Mouse (Mus musculus): ENCODE data around the gene Hspb8. TPM values are rescaled to one million over a fixed set of nuclear protein-coding genes. Genes with fewer than 3 reads are reported as not detected.

Gene Hspb8
- total RNA-seq (2012; rRNA removed) = not detected in 2 replicates
- not detected in 2 replicates for total RNA-seq (2014; rRNA removed)
- not detected in 2 replicates for polyA plus RNA-seq (2012; ENCODE audit: insufficient read length, low read depth)

DNA sequence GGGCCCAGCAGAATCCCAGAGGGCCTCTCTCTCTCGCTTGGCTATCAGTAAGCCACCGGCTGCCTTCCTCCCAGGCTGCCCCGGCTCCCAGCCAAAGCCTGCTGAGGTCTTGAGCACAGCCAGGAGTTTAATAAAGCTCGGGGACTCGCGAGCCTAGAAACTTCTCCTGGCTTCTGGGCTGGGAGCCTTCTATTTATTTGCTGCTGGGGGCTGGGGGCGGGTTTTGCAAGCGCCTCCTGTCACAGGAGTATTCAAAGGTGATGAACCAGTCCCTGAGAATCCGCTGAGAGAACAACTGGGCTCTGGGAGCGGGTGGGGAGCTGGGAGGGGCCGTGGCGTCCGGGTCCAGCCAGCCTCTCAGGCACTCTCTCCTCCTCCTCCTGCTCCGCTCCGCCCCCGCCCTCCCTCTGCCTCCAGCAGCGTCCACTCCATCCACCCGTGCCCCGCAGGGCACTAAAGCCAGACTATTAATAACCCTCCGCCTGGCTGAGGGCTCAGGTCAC lies at the start of gene Hspb8:
Gene Hspb8, minus strand, starts transcription at position 166 of the 503 bp plus-strand sequence.
- Histone ChIP-seq H3K36me3 (replicated peaks in 1 of 2; ENCODE audit: control insufficient read depth in 1 of 2, insufficient read depth in 1 of 2, low read length in 1 of 2) (no peaks in the 10 kb centered on the region), H3K79me2 (replicated peaks; ENCODE audit: control insufficient read depth, extremely low read depth, insufficient read depth, poor library complexity, severe bottlenecking) (no peaks in the 10 kb centered on the region), H3K4me2 (ENCODE audit: insufficient read depth, low read depth, poor library complexity, severe bottlenecking) (no peak within 1 kb of the TSS), H3K4me1 (ENCODE audit: control insufficient read depth in 1 of 2, insufficient read depth in 2 of 2) (no peaks in the 10 kb centered on the region), H3K9ac (ENCODE audit: insufficient read depth, low read depth) (no peak within 1 kb of the TSS), H3K9me3 (replicated peaks; ENCODE audit: low read length) (peaks cover 88% of the 10 kb centered on the region), H3K4me3 (replicated peaks in 1 of 3; ENCODE audit: low read depth in 2 of 3, low read length in 2 of 3, poor library complexity in 1 of 3) (no peak within 1 kb of the TSS), H3K27ac (ENCODE audit: insufficient read depth, low read depth) (no peak within 1 kb of the TSS), H3K27me3 (replicated peaks) (no peaks in the 10 kb centered on the region)
- dilution Hi-C loops (cut with MboI; ENCODE audit: extremely low pct_ligation_motif_present, extremely low pct_unique_long_range_greater_than_20kb, low sequenced_read_pairs) = no loop called here
- no peak for TF ChIP-seq EP300 (IDR thresholded peaks at IDR 0.05; ENCODE audit: low read length)
- TF ChIP-seq KAT2A (IDR thresholded peaks at IDR 0.05; ENCODE audit: insufficient replicate concordance, low read length) = no peak
- no peak for TF ChIP-seq ETS1 (conservative IDR thresholded peaks at IDR 0.05; ENCODE audit: low read depth, low read length)
- no peak for TF ChIP-seq POLR2A (IDR thresholded peaks at IDR 0.05; ENCODE audit: low read depth, low read length)
- in situ Hi-C loops (cut with MboI; ENCODE audit: low pct_ligation_motif_present, low pct_unique_long_range_greater_than_20kb, low sequenced_read_pairs) = no loop called here
- no peak for DNase-seq (ENCODE audit: extremely low read depth)

GRCm38 (mm10) chr5:116461354-116462042 lies 38.8 kb upstream of the Hspb8 start:
- Histone ChIP-seq H3K36me3 (replicated peaks in 1 of 2; ENCODE audit: control insufficient read depth in 1 of 2, insufficient read depth in 1 of 2, low read length in 1 of 2) (no peaks in the 10 kb centered on the region), H3K4me1 (ENCODE audit: control insufficient read depth in 1 of 2, insufficient read depth in 2 of 2) (no peaks in the 10 kb centered on the region), H3K4me3 (replicated peaks in 1 of 3; ENCODE audit: low read depth in 2 of 3, low read length in 2 of 3, poor library complexity in 1 of 3) (no peak overlapping the region), H3K27me3 (replicated peaks) (no peaks in the 10 kb centered on the region), H3K27ac (ENCODE audit: insufficient read depth, low read depth) (no peak overlapping the region), H3K4me2 (ENCODE audit: insufficient read depth, low read depth, poor library complexity, severe bottlenecking) (no peak overlapping the region), H3K79me2 (replicated peaks; ENCODE audit: control insufficient read depth, extremely low read depth, insufficient read depth, poor library complexity, severe bottlenecking) (no peaks in the 10 kb centered on the region), H3K9ac (ENCODE audit: insufficient read depth, low read depth) (no peak overlapping the region), H3K9me3 (replicated peaks; ENCODE audit: low read length) (peaks cover 83% of the 10 kb centered on the region)
- in situ Hi-C loops (cut with MboI; ENCODE audit: low pct_ligation_motif_present, low pct_unique_long_range_greater_than_20kb, low sequenced_read_pairs) = no loop called here
- dilution Hi-C loops (cut with MboI; ENCODE audit: extremely low pct_ligation_motif_present, extremely low pct_unique_long_range_greater_than_20kb, low sequenced_read_pairs) = no loop called here
- DNase-seq (ENCODE audit: extremely low read depth) = no peak
- TF ChIP-seq HCFC1 (IDR thresholded peaks at IDR 0.05; ENCODE audit: low read depth, low read length) = no peak
- no peak for TF ChIP-seq KAT2A (IDR thresholded peaks at IDR 0.05; ENCODE audit: insufficient replicate concordance, low read length)
- TF ChIP-seq POLR2A (IDR thresholded peaks at IDR 0.05; ENCODE audit: low read depth, low read length) = no peak

- Histone ChIP-seq H3K4me3 (replicated peaks in 1 of 3; ENCODE audit: low read depth in 2 of 3, low read length in 2 of 3, poor library complexity in 1 of 3) (no peak overlapping the region), H3K9ac (ENCODE audit: insufficient read depth, low read depth) (no peak overlapping the region), H3K27me3 (replicated peaks) (no peaks in the 10 kb centered on the region), H3K4me2 (ENCODE audit: insufficient read depth, low read depth, poor library complexity, severe bottlenecking) (no peak overlapping the region), H3K27ac (ENCODE audit: insufficient read depth, low read depth) (no peak overlapping the region), H3K4me1 (ENCODE audit: control insufficient read depth in 1 of 2, insufficient read depth in 2 of 2) (no peaks in the 10 kb centered on the region), H3K9me3 (replicated peaks; ENCODE audit: low read length) (peaks cover 81% of the 10 kb centered on the region), H3K79me2 (replicated peaks; ENCODE audit: control insufficient read depth, extremely low read depth, insufficient read depth, poor library complexity, severe bottlenecking) (no peaks in the 10 kb centered on the region), H3K36me3 (replicated peaks in 1 of 2; ENCODE audit: control insufficient read depth in 1 of 2, insufficient read depth in 1 of 2, low read length in 1 of 2) (no peaks in the 10 kb centered on the region)
- no peak for TF ChIP-seq TCF12 (IDR thresholded peaks at IDR 0.05; ENCODE audit: low read depth, low read length)
- TF ChIP-seq E2F4 (IDR thresholded peaks at IDR 0.05; ENCODE audit: insufficient replicate concordance, low read depth, low read length) = no peak
- TF ChIP-seq MXI1 (IDR thresholded peaks at IDR 0.05; ENCODE audit: low read depth, low read length) = no peak
- no peak for TF ChIP-seq JUND (conservative IDR thresholded peaks at IDR 0.05; ENCODE audit: low read depth, low read length)
- TF ChIP-seq POLR2A (IDR thresholded peaks at IDR 0.05; ENCODE audit: low read depth, low read length) = no peak
- TF ChIP-seq RAD21 (IDR thresholded peaks at IDR 0.05; ENCODE audit: low read depth, low read length) = no peak
- TF ChIP-seq JUN (IDR thresholded peaks at IDR 0.05; ENCODE audit: insufficient read depth, low read depth, low read length) = no peak
- TF ChIP-seq EP300 (IDR thresholded peaks at IDR 0.05; ENCODE audit: low read length) = no peak
- no peak for TF ChIP-seq UBTF (IDR thresholded peaks at IDR 0.05; ENCODE audit: low read depth, low read length)
- TF ChIP-seq GABPA (IDR thresholded peaks at IDR 0.05; ENCODE audit: insufficient replicate concordance, low read depth, low read length) = no peak
- no peak for TF ChIP-seq IRF4 (IDR thresholded peaks at IDR 0.05; ENCODE audit: low read depth, low read length)
- no peak for TF ChIP-seq MAX (IDR thresholded peaks at IDR 0.05; ENCODE audit: low read length)
- no peak for TF ChIP-seq NELFE (IDR thresholded peaks at IDR 0.05; ENCODE audit: low read depth, low read length)
- no peak for TF ChIP-seq ELF1 (IDR thresholded peaks at IDR 0.05; ENCODE audit: low read depth, low read length)
- DNase-seq (ENCODE audit: extremely low read depth) = no peak
- in situ Hi-C loops (cut with MboI; ENCODE audit: low pct_ligation_motif_present, low pct_unique_long_range_greater_than_20kb, low sequenced_read_pairs) (no loop called here), dilution Hi-C loops (cut with MboI; ENCODE audit: extremely low pct_ligation_motif_present, extremely low pct_unique_long_range_greater_than_20kb, low sequenced_read_pairs) (no loop called here)
These were observed 37.3 kb upstream of the Hspb8 start for GRCm38 (mm10) chr5:116459970-116460369.
